Mouse (Mus musculus): ENCODE measurements around the gene Mmrn1.

Mmrn1 gene

DNA sequence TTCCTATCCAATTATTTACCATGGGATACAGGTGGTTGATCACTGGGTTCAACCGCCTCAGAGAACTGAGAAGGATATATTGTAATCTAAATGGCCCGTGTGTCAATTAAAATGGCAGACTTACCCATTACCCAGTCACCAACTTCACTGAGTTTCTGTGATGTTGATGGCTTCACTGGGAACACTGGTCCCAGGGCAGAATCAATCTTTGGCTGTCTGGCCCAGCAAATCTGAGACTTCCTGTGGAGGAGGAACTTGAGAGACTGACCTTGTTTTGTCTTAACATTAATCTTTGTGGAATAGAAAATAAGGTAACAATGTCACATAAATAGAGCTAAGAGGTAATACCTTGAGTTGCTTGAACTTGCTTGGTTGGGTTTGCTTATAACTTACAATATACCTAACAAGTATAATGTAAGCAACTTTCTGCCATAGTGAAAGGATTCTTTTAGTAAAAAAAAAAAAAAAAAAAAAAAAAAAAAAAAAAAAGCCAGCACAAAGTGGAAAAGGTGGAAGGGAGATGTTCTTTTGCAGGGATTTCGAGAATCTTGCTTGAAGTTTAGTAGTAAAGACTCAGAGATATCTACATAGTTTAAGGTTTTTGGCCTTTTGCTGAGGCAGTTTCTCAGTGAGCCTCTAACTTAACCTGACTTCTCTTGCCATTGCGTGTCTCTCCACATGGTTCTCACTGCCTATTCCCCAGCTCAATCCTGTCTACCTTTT is 68.8 kb downstream of the Mmrn1 start:
- no peak for DNase-seq (ENCODE audit: low read depth)

DNA sequence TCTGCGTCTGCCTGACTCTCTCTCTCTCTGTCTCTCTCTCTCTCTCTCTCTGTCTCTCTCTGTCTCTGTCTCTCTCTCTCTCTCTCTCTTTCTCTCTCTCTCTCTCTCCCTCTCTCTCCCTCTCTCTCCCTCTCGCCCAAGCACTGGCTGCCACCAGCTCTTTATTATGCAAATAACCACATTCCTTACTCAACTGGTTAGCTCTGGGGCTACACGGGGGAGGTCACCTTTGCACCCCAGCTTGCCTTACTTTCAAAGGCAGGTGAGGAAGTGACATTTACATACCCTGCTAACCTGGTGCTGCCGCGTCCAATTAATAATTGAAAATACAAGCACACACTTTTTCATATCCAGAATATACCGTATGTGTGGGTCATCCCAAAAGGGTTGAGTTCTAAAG is 69.3 kb downstream of the Mmrn1 start:
- no peak for DNase-seq (ENCODE audit: low read depth)

DNA sequence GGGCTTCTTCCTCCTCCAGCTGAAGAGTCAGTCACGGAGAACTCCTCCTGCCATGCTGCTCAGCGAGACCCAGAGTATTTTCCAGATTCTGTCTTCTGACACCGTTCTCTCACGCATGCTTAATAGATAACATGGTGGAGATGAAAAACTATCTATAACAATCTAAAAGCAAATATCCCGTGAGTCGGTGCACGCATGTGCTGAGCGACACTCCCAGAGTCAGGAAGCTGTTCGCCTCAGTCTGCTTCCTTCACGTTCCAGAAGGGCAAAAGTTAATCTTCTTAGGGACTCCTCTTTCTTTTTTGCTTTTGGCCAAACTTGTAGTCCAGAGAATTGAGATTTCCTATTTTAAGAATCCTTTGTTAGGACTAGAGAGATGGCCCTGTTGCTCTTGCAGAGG is 69.7 kb downstream of the Mmrn1 start:
- no peak for DNase-seq (ENCODE audit: low read depth)

DNA sequence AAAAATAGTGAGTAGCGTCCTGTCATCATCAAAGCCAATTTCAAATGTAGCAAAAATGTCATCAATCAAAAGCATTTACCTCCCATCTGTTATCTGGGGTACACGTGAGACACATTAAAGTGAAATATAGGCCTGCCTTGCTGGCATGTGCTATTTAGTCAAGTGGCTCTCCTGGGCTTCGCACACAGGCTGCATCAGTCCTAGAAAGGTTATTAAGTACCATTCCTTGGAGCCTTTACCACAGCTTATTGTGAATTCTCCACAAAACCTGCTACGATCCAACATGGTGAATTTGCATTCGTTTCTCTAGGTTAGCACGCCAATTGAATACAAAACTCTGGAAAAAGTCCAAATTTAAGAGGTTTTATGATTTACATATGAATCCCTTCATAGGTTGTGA is 70.8 kb downstream of the Mmrn1 start:
- no peak for DNase-seq (ENCODE audit: low read depth)

DNA sequence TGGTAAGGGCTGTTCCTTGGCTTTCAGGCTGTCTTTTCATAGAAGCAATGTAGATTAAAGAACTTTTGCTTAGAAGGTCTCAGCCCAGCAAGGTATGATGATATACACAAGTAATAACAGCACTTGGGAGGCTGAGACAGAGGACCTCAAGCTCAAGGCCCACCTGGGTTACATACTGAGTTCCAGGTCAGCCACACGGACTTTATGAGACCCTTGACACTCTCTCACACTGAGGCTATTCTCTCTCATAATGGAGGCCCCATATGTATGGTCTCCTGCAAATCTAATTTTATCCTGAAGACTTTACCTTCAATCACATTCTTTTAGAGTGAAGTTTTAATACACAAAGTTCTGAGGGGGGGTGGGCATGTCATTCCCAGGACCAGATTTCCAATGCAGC is 71.6 kb downstream of the Mmrn1 start:
- DNase-seq (ENCODE audit: low read depth): no peak

DNA sequence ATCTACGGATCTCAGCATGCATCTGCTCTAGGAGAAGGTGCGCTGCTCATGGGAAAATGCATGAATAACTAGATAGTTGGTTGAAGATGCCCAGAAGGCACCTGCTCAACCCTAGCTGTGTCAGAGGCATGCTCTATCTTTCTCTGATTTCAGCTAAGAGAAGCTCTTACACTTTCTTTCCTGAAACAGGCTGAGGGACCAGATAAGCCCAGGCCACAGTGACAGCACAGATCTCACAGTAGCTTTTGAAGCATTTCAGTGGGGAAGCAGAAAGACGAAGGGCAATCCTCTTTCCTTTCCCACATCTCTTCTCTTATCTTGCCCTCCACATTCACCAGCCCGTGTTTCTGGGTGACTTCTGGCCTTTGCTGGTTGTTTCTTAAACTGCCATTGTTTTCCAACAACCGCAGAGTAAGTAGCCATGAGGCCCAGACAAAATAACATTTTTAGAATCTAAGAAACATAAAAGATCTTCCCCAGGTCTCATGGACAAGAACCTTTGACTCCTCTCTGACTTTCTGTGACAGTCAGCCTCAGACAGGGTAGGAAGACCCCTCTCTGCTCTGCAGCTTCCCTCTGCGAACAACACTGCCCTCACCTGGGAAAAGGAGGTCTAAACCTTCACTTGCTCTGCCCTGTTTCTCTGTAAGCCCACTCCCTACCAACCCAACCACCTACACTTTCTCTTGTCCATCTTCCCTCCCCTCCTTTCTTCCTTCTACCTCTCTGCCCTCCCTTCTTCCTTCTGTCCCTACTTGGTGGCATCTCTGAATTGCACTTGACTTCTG is 76.4 kb downstream of the Mmrn1 start:
- no peak for DNase-seq (ENCODE audit: low read depth)

DNA sequence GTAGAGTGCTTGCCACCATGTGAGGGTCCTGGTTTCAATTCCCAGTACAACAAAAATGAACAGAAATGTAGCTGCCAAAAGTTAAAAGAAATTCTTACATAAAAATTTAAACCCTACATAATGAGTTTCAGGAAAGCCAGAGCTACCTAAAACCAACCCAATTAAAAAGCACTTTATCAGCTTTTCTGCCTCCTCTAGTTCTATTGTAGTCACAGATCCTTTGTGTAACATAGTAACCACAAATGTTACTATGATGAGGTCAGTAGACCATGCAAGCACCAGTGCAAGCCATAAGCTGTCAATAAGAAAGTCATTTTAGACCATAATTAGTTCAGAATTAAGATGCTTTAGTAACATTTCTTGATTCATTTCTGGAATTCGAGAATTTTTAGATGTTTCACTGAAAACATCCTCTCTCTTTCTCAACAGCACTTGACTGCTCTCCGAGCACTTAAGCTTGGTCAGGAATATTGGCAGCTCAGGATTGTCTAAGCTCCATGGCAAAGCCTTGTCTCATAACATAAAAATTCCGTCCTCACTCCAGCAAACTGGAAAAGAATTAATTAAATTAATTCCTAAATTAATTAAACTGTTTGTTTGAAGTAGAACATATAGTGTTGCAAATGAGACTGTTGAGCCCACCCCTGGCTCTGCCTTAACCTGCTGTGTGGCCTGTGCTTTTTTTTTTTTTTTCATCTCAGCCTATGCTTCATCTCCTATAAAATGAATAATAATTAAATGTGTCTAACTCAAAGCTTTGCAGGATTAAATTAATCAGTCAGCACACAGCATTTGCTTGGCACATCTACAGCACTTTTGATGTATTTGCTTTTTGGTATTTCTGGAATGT is 79.4 kb downstream of the Mmrn1 start:
- no peak for DNase-seq (ENCODE audit: low read depth)

DNA sequence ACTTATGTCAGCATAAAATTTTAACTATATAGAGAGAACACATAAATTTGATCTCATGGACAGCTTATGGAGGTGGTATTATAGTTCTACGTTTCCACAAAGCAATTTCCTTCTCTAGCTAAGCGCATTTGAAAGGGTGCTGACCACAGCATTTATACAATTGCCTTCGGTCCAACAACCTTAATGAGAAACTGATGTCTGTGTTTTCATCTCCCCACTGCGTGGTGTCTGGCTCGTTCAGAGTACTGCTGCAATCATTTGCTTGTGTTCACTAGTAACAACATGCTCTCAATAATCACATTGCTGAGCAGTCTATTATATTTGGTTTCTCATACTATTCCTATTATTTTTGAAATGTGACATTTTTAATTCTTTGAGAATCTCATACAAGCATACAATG is 89.0 kb downstream of the Mmrn1 start:
- no peak for DNase-seq (ENCODE audit: low read depth)

DNA sequence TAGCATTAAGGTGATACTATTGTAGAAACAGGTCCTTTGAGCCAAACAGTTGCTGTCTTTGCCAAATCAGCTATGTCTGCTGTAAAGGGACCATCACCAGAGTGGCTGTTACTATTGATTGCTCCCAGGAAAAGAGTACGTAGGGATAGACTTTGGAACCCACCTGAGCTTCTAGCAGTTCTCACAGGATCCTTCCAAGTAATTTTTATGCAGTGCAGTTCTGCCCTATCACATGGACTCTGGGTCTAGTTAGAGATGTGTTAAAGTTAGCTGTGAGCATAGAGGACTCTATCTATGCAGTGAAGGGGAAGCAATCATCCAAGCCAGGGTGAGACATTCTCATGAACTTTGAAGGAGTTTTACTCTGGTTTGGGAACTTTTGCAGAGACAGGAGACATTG is 94.9 kb downstream of the Mmrn1 start:
- no peak for DNase-seq (ENCODE audit: low read depth)

DNA sequence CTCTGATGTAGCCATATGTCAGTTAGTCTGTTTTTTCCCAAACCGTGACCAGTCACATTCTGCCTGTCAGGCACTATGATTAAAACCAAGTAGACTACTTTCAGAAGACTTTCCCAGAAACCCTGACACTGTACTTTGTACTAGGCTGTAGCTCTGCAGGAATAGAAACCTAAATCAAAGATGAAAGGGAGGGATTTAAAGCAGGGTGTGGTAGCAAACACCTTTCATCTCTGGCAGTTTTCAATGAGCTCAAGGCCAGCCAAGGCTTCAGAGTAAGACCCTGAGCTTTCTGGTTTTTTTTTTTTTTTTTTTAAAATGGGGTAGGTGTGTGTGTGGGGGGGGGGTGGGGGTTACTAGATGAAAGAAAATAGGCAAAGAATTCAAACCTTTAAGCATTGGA is 96.2 kb downstream of the Mmrn1 start:
- DNase-seq (ENCODE audit: low read depth): no peak

DNA sequence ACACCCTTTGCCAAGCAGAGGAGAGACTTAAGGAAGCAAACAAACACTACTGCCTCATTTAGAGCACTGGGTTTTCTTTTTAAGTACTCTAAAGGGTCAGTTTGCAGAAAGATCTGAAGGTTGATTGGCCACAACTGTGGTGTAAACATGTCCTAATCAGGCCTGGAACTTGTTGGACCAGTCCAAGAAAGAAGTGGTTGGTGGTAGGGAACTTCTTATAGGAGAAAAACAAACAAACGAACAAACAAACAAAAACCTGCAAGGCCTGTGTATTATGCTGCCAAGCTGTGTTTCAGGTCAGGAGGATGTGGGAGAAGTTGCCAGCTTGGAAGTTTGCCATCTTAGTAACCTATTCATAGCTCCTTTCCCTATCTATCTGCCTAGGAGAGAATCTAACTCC is 108.5 kb downstream of the Mmrn1 start:
- no peak for DNase-seq (ENCODE audit: low read depth)

Data from naive thymus-derived CD4-positive, alpha-beta T cell, adult 2 months (primary cell).